Mouse (Mus musculus) hindbrain, embryonic 15.5 days (tissue): ENCODE data around the gene BC055324. TPM values are rescaled to one million over a fixed set of nuclear protein-coding genes. Genes with fewer than 3 reads are reported as not detected.

Experiments used
- ATAC-seq: fragments of 200-750 bp; cut with Nextera tagmentation; 2 replicates; pipeline ENCODE4 v1.8.0; 2017; ENCODE audit warnings: low read depth, moderate number of reproducible peaks, moderate TSS enrichment; ENCODE audit not compliant: low FRiP score
- H3K27ac ChIP-seq: fragments of 300-500 bp; sonication (generic); replicated peaks from 2 replicates; pipeline ENCODE4 v1.5.1; 2015; ENCODE audit warnings: mild to moderate bottlenecking, inconsistent platforms
- H3K27me3 ChIP-seq: fragments of 300-500 bp; sonication (generic); 2 replicates; pipeline ENCODE4 v1.6.1; 2015; ENCODE audit warnings: control low read depth, inconsistent platforms
- H3K36me3 ChIP-seq: fragments of 300-500 bp; sonication (generic); 2 replicates; pipeline ENCODE4 v1.6.1; 2015; ENCODE audit warnings: control low read depth, inconsistent platforms
- H3K4me1 ChIP-seq: fragments of 300-500 bp; sonication (generic); replicated peaks from 2 replicates; pipeline ENCODE4 v1.6.1; 2015; ENCODE audit warnings: control low read depth, inconsistent platforms
- H3K4me2 ChIP-seq: fragments of 300-500 bp; sonication (generic); 2 replicates; pipeline ENCODE4 v1.6.1; 2015; ENCODE audit warnings: moderate library complexity, mild to moderate bottlenecking, inconsistent platforms
- H3K4me3 ChIP-seq: fragments of 300-500 bp; sonication (generic); 2 replicates; pipeline ENCODE4 v1.5.1; 2015; ENCODE audit warnings: mild to moderate bottlenecking, inconsistent platforms
- H3K9ac ChIP-seq: fragments of 300-500 bp; sonication (generic); 2 replicates; pipeline ENCODE4 v1.6.1; 2015; ENCODE audit warnings: inconsistent platforms
- H3K9me3 ChIP-seq: fragments of 300-500 bp; sonication (generic); 2 replicates; pipeline ENCODE4 v1.6.1; 2016; ENCODE audit warnings: control low read depth, inconsistent platforms
- WGBS: fragments of 180-500 bp; shearing (Covaris S2); methylation state at CpG from one replicate; pipeline ENCODE4 v1.1.7; 2015; 5-methylcytosine and 5-hydroxymethylcytosine counted together
- polyA plus RNA-seq: library from polyadenylated mRNA; unstranded; fragments of >200 nt; fragmentation: Nextera tagmentation; extraction: Ambion mirVana; gene quantifications from 2 replicates; pipeline ENCODE4 v1.2.1, GENCODE M21; 2015

BC055324 gene
- polyA plus RNA-seq, 1 experiment from 2014 or later, result 5.4 TPM

DNA sequence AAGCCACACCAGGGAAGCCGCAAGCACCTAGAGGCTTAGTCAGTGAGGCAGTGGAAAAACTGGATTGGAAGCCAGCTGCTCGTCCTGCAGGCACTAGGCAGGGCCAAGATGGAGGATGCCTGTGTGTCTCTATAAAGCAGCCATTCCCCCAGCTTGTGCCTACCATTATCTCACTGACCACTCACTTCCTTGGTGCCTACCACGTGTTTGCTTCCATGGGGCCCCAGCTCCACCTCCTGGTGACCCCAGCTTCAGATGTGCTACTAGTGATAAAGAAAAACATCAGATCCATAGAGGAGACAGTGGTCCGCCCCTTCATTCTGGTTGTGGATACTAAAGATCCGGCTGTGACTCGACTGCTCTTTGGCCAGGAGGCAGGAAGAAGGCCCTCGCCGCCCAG lies 62.8 kb downstream of the BC055324 start:
- WGBS, result 89% methylated on average over 8 of the region's 8 CpGs
- no peak overlapping the region for H3K4me3 ChIP-seq
- H3K4me2 ChIP-seq, result no peak overlapping the region
- ATAC-seq, result no peak
- no peak overlapping the region for H3K27ac ChIP-seq
- no peak overlapping the region for H3K9ac ChIP-seq
- H3K9me3 ChIP-seq, result no peaks in the 10 kb centered on the region
- peaks cover 20% of the 10 kb centered on the region for H3K4me1 ChIP-seq
- H3K27me3 ChIP-seq, result no peaks in the 10 kb centered on the region
- H3K36me3 ChIP-seq, result peaks cover 27% of the 10 kb centered on the region

DNA sequence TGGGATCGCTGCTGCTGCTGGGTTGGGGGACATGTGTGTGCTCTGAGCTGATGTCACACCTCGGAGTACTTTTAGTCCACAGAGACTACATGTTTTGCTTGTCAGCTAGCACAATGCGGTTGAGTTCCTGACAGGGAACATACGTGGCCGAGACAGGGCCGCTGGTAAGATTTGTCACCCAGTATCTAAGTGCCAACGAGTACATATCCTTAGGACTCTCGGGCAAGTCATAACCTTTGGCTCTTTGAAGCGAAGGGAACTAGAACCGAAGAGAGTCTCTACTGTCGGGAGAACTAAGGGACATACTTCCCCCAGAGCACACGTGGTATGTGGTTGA lies 64.2 kb downstream of the BC055324 start:
- peak overlapping the region; percentile 93 for H3K9ac ChIP-seq
- H3K4me2 ChIP-seq, result peak overlapping the region; percentile 89
- H3K9me3 ChIP-seq, result no peaks in the 10 kb centered on the region
- 6% methylated on average over 12 of the region's 12 CpGs for WGBS
- no peaks in the 10 kb centered on the region for H3K27me3 ChIP-seq
- 0 out of 2 replicates have a peak, but pooled peaks have one; percentile 15 for ATAC-seq
- H3K27ac ChIP-seq, result peak overlapping the region; percentile 86
- peak overlapping the region; percentile 99 for H3K4me3 ChIP-seq
- peaks cover 20% of the 10 kb centered on the region for H3K4me1 ChIP-seq
- peaks cover 17% of the 10 kb centered on the region for H3K36me3 ChIP-seq

DNA sequence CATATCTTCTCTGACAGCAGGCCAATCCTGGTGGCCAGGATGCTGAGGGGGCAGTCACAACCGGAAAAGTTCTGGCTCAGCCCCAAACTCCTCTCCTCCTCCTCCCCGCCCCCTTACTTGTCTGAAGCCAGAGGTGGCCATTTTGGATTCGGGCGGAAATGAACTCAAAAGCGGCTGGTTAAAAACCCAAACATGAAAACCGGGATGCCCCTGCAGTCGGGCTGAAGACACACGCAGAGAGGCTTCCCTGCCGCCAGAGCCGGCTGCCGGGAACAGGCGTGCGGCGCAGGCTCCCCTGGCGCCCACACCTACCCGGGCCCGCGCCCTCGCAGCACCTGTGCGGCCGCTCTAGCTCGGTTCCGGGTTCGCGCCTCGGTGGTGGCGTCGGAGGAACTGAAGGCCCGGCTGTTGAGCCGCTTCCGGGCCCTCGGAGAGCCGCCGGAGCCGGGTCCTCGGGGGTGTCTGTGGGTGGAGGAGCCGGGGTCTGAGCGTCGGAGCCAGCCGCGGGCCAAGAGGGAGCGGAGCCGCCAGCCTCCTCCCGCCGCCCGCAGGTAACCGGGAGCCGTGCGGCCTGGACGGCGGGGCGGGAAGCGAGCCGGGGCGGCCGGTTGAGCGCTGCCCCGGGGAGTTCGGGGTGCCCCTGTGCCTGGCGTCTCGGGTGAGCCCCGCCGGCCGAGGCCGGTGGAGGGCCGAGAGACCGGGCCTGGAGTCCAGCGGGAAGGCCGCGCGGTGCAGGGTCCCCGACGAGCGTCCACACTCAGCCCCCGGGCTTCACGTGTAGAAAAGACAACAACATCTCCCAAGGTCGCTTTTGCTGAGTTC lies 64.7 kb downstream of the BC055324 start:
- ATAC-seq, result peak; percentile 97
- Histone ChIP-seq H3K4me3 (peak overlapping the region; percentile 99), H3K36me3 (peaks cover 12% of the 10 kb centered on the region; the same call in 1 of the 2 replicates), H3K9ac (peak overlapping the region; percentile 93), H3K27me3 (no peaks in the 10 kb centered on the region), H3K4me2 (peak overlapping the region; percentile 89), H3K9me3 (no peaks in the 10 kb centered on the region), H3K4me1 (peaks cover 20% of the 10 kb centered on the region), H3K27ac (peak overlapping the region; percentile 86)
- WGBS, result under 1% methylated on average over 71 of the region's 77 CpGs

DNA sequence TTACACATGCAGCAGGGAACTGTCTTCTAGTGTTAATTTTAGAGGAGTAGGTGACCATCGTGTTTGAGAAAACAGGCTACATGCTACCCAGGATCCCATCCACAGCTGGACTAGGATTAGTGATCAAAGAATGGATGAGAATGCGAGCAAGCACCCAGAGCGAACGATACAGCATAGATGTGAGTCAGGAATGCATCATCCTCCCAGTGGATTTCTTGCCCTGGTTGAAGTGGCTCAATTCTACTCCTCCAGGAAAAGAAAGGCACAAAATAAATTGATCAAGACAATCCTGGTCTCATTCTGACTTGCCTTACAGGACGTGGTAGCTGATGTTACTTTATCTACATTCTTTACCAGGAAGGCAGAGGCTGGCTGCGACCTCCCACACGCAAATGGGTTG lies 65.8 kb downstream of the BC055324 start, which contains the start of gene Scyl3:
TSS of gene Scyl3 (plus strand) at position 255 of the 400 bp plus-strand sequence.
- H3K9me3 ChIP-seq, result no peaks in the 10 kb centered on the region

DNA sequence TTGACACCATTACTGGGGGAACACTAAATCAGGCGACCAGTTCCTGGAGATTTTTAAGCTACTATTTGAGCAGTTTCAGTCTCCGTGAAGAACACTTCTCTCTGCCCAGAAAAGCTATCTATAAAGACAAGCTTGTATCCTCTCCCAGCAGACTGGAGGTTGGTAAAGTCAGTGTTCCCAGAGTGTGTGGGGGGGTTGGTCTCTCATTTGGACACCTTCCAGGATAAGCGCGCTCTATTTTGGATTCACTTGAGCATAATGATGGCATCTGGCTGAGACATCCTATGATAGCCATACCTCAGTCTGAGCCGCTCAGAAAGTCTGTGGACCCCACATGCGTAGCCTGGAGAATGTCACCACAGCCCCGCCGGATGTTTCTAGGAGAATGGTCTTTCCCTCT lies 70.5 kb downstream of the BC055324 start:
- Histone ChIP-seq H3K27ac (no peak overlapping the region), H3K4me3 (no peak overlapping the region), H3K4me1 (peaks cover 7% of the 10 kb centered on the region), H3K9ac (no peak overlapping the region), H3K4me2 (no peak overlapping the region), H3K36me3 (no peaks in the 10 kb centered on the region), H3K9me3 (no peaks in the 10 kb centered on the region), H3K27me3 (no peaks in the 10 kb centered on the region)
- 92% methylated on average over 8 of the region's 8 CpGs for WGBS
- ATAC-seq, result no peak

More for the DNA sequence above, 65.8 kb downstream of the BC055324 start, which contains the start of gene Scyl3:
- Histone ChIP-seq H3K4me3 (peak within 1 kb of the TSS; percentile 99), H3K36me3 (0 out of 2 replicates have a peak, but pooled peaks cover 2% of the 10 kb centered on the region), H3K4me2 (peak within 1 kb of the TSS; percentile 89), H3K4me1 (peaks cover 20% of the 10 kb centered on the region), H3K9ac (peak within 1 kb of the TSS; percentile 93), H3K27ac (peak within 1 kb of the TSS; percentile 86), H3K27me3 (no peaks in the 10 kb centered on the region)
- WGBS, result 70% methylated on average over 7 of the region's 7 CpGs
- no peak for ATAC-seq

DNA sequence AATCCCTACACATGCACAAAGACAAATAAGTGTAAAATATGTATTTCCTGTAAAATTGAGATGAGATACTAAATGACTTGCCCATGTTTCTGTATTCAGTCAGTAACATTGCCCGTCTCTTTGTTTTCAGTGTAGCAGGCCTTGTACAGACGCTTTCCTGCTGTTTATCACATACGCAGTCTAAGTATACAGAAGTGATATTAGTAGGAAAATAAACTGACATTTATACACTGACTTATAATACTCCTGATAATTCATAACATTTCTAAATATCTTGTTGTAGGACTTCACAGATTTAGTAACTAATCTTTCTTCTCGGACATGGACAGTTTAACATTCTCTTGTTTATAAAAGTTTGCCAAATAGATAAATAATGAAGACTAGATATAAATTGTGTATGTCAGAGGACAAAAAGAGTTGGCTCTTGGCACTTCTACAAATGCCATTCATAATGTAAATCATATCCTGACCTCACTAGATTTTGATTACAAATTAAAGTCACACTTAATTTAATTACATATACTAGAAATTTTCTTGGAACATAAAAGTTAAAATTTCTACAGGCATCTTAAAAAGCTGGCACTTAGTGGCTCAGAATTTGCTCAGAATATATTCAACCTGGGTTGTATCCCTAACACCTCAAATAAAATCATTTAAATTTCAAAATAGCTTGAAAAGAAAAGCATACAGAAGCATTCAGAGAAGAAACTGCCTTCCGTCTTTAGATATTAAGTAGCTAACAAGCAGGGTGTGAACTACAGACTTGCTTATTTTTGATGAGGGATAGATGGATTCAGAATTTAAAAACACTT lies 77.0 kb downstream of the BC055324 start:
- H3K36me3 ChIP-seq, result peaks cover 20% of the 10 kb centered on the region
- no peaks in the 10 kb centered on the region for H3K4me1 ChIP-seq
- no peaks in the 10 kb centered on the region for H3K9me3 ChIP-seq
- H3K4me2 ChIP-seq, result no peak overlapping the region
- H3K4me3 ChIP-seq, result no peak overlapping the region
- no peaks in the 10 kb centered on the region for H3K27me3 ChIP-seq
- no peak for ATAC-seq
- H3K9ac ChIP-seq, result no peak overlapping the region
- 95% methylated on average over 5 of the region's 5 CpGs for WGBS
- no peak overlapping the region for H3K27ac ChIP-seq

DNA sequence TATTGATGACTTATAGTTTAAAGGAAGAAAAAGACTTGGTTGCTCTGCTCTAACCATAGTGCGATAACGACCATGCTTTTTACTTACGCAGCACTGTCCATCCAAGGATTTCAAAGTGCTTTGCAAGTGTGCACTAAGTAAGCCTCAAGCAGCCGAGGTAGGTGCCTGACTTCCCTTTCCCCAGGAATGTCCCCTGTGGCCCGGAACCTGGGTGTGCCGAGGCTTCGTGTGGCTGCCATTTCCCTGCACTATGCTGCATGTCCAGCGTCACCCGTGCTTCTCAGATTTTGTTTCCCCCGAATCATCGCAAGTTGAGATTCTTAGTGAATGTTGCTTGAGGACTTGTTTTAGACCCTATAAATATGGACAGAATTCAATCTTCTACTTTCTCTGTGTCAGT lies 82.6 kb downstream of the BC055324 start:
- 91% methylated on average over 11 of the region's 11 CpGs for WGBS
- H3K36me3 ChIP-seq, result peaks cover 8% of the 10 kb centered on the region
- H3K9ac ChIP-seq, result no peak overlapping the region
- H3K27ac ChIP-seq, result no peak overlapping the region
- ATAC-seq, result no peak
- H3K4me2 ChIP-seq, result no peak overlapping the region
- H3K4me1 ChIP-seq, result no peaks in the 10 kb centered on the region
- H3K9me3 ChIP-seq, result no peaks in the 10 kb centered on the region
- H3K27me3 ChIP-seq, result no peaks in the 10 kb centered on the region
- H3K4me3 ChIP-seq, result no peak overlapping the region

DNA sequence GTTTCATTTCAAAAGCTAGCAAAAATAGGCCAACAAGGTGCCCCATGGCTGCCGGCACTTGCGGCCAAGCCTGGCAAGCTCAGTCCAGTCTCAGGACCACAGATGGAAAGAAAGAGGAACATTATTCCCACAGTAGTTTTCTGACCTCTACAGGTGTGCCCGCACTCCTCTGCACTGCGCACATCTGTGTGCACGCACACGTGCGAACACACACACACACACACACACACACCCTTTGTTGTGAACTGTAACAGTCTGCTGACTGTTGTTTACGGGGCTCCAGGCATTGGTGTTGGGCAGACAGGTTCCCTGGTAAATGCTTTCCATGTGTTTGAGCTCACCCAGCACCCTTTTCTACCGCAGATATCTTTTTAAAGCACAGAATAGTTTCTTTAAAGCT lies 83.8 kb downstream of the BC055324 start:
- no peaks in the 10 kb centered on the region for H3K4me1 ChIP-seq
- no peaks in the 10 kb centered on the region for H3K36me3 ChIP-seq
- WGBS, result 94% methylated on average over 9 of the region's 9 CpGs
- ATAC-seq, result no peak
- no peak overlapping the region for H3K9ac ChIP-seq
- no peak overlapping the region for H3K4me3 ChIP-seq
- H3K27me3 ChIP-seq, result no peaks in the 10 kb centered on the region
- H3K4me2 ChIP-seq, result no peak overlapping the region
- H3K27ac ChIP-seq, result no peak overlapping the region
- H3K9me3 ChIP-seq, result no peaks in the 10 kb centered on the region

DNA sequence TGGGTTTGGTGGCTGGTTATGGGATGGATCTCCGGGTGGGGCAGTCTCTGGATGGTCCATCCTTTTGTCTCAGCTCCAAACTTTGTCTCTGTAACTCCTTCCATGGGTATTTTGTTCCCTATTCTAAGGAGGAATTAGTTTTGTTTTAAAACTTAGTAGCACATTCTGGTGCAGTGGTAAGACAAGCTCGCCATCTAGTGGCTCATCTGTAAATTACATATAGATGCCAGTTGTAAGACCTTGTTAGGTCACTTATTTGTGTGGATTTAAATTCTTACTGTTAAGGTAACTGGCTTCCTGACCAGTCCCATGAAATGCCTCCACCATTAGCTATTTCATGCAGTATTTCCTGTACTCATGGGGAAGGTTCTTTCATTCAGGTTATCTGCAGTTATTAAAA lies 84.3 kb downstream of the BC055324 start:
- no peaks in the 10 kb centered on the region for H3K36me3 ChIP-seq
- H3K27ac ChIP-seq, result no peak overlapping the region
- H3K9ac ChIP-seq, result no peak overlapping the region
- H3K4me1 ChIP-seq, result no peaks in the 10 kb centered on the region
- H3K27me3 ChIP-seq, result no peaks in the 10 kb centered on the region
- WGBS, result 10% methylated on average over 2 of the region's 2 CpGs
- H3K9me3 ChIP-seq, result no peaks in the 10 kb centered on the region
- no peak overlapping the region for H3K4me2 ChIP-seq
- no peak overlapping the region for H3K4me3 ChIP-seq
- ATAC-seq, result 0 out of 2 replicates have a peak, but pooled peaks have one; percentile 54

DNA sequence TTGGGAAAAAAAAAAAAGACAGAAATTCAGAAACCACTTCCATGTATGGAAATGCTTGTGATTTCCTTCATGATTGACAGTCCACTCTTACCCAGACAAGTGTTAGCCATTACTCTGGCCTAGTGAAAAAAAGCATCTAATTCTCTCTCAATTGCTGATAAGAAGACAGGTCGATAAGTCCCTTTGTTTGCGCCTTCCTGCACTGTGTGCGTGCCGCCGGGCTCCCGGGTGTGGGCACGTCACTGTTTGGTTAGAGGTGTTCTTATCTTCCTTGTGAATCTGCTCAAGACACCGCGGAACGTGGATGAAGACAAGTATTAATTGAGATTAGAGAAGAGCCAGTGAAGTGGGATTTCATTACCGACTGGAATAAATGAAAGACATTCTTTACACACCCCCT lies 86.2 kb downstream of the BC055324 start:
- H3K9me3 ChIP-seq, result no peaks in the 10 kb centered on the region
- H3K4me2 ChIP-seq, result no peak overlapping the region
- no peak; the same call in 1 of the 2 replicates for ATAC-seq
- no peak overlapping the region for H3K4me3 ChIP-seq
- H3K27ac ChIP-seq, result no peak overlapping the region
- 79% methylated on average over 11 of the region's 11 CpGs for WGBS
- no peaks in the 10 kb centered on the region for H3K36me3 ChIP-seq
- H3K27me3 ChIP-seq, result no peaks in the 10 kb centered on the region
- H3K9ac ChIP-seq, result no peak overlapping the region
- H3K4me1 ChIP-seq, result no peaks in the 10 kb centered on the region

DNA sequence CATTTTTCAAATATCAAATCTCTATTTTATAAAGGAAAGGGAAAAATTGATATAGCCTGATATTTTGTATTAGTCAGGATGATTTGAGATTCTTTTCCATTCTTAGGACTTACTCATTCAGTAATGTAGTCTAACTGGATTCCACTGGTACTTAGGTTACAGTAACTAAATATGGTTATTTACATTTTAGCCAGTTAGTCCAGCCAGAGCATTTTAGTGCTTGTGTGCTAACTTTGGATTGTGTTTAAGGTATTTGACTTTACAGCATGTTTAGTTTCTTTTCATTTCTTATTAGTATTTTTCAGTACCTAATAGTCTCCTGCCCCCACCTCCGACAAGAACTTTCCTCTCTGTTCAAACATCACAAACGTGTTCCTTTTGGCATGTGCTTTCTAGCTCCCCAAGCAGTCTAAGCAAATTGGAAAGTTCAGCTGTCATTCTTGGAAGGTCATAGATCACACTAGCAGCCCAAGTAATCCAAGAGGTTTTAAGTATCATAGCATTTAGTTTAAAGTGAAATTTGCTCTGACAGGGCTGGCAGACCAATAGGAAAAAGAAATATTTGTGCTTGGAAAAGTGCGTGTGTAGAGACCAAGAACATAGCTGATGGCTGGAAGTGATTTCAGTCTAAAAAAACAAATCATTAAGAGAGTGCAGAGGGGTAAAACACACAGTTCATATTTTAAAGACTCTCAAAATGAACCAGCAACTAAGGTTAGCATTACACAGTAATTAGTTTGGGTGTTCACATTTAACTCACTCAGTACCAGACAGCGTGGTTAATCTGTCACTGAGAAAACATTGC lies 87.4 kb downstream of the BC055324 start:
- ATAC-seq, result no peak
- H3K9me3 ChIP-seq, result no peaks in the 10 kb centered on the region
- H3K4me2 ChIP-seq, result no peak overlapping the region
- H3K4me1 ChIP-seq, result no peaks in the 10 kb centered on the region
- H3K27me3 ChIP-seq, result no peaks in the 10 kb centered on the region
- H3K9ac ChIP-seq, result no peak overlapping the region
- no peak overlapping the region for H3K27ac ChIP-seq
- 83% methylated on average over 4 of the region's 4 CpGs for WGBS
- no peak overlapping the region for H3K4me3 ChIP-seq
- H3K36me3 ChIP-seq, result no peaks in the 10 kb centered on the region
